Mouse (Mus musculus) heart, postnatal 0 days (tissue): ENCODE data around the gene Rnaset2b.
"Not testable (repeated sequence)": the region's sequence is repeated elsewhere in the genome, so short reads cannot be mapped to it uniquely, and the experiment has no call there.

ENCODE experiments used
- CTCF ChIP-seq: IDR thresholded peaks from 2 replicates; pipeline ENCODE4 v1.5.1; 2016; ENCODE audit warnings: antibody characterized with exemption, control low read depth, low read depth
- EP300 ChIP-seq: IDR thresholded peaks from 2 replicates; pipeline ENCODE4 v1.6.1; 2016; ENCODE audit warnings: antibody characterized with exemption, low read depth

- not testable (repeated sequence) for TF ChIP-seq CTCF, EP300
Observed at GRCm38 (mm10) chr17:6931625-6932024, 38.8 kb upstream of the Rnaset2b start.
